Mouse (Mus musculus) E14TG2a.4 (cell line): ENCODE data around the gene Adgrl1.

Experiments
- CTCF ChIP-seq: conservative IDR thresholded peaks from 2 replicates; pipeline ENCODE4 v1.5.1; 2014; ENCODE audit warnings: low read length
- NANOG ChIP-seq: IDR thresholded peaks from 2 replicates; pipeline ENCODE4 v1.6.1; 2014; ENCODE audit warnings: borderline replicate concordance, low read length, mixed read lengths

- TF ChIP-seq CTCF (no peak), NANOG (no peak)
Measured at GRCm38 (mm10) chr8:83917566-83917965, 17.7 kb downstream of the Adgrl1 start.
